Mouse (Mus musculus) limb, embryonic 14.5 days (tissue): ENCODE data around the gene Zbtb3. TPM values are rescaled to one million over a fixed set of nuclear protein-coding genes. Genes with fewer than 3 reads are reported as not detected.

Experiments used
- ATAC-seq: fragments of 200-750 bp; cut with Nextera tagmentation; 2 replicates; pipeline ENCODE4 v1.8.0; 2017; ENCODE audit warnings: low read depth, moderate number of reproducible peaks, moderate TSS enrichment; ENCODE audit not compliant: low FRiP score
- DNase-seq: peaks from one replicate; pipeline ENCODE4 v3.0.0-alpha.2; 2015; ENCODE audit warnings: low spot score
- H3K27ac ChIP-seq: fragments of 300-500 bp; sonication (generic); replicated peaks from 2 replicates; pipeline ENCODE4 v1.5.1; 2014; ENCODE audit warnings: low read depth, mild to moderate bottlenecking, low read length, moderate library complexity, mixed read lengths
- H3K27me3 ChIP-seq: fragments of 300-500 bp; sonication (generic); 2 replicates; pipeline ENCODE4 v1.6.1; 2014; ENCODE audit warnings: low read length, mixed read lengths; ENCODE audit not compliant: control insufficient read depth, insufficient read depth
- H3K36me3 ChIP-seq: fragments of 300-500 bp; sonication (generic); 2 replicates; pipeline ENCODE4 v1.6.1; 2014; ENCODE audit warnings: mild to moderate bottlenecking, low read length, moderate library complexity, mixed read lengths; ENCODE audit not compliant: control insufficient read depth, insufficient read depth
- H3K4me1 ChIP-seq: fragments of 300-500 bp; sonication (generic); 2 replicates; pipeline ENCODE4 v1.6.1; 2014; ENCODE audit warnings: antibody characterized with exemption, low read length, mixed read lengths; ENCODE audit not compliant: control insufficient read depth, insufficient read depth
- H3K4me2 ChIP-seq: fragments of 300-500 bp; sonication (generic); replicated peaks from 2 replicates; pipeline ENCODE4 v1.6.1; 2014; ENCODE audit warnings: low read depth, mild to moderate bottlenecking, low read length, moderate library complexity; ENCODE audit not compliant: severe bottlenecking
- H3K4me3 ChIP-seq: fragments of 300-500 bp; sonication (generic); replicated peaks from 2 replicates; pipeline ENCODE4 v1.5.1; 2014; ENCODE audit warnings: low read length
- H3K9ac ChIP-seq: fragments of 300-500 bp; sonication (generic); 2 replicates; pipeline ENCODE4 v1.6.1; 2014; ENCODE audit warnings: mild to moderate bottlenecking, low read depth, low read length, moderate library complexity; ENCODE audit not compliant: severe bottlenecking
- H3K9me3 ChIP-seq: fragments of 300-500 bp; sonication (generic); 2 replicates; pipeline ENCODE4 v1.6.1; 2016; ENCODE audit warnings: low read length; ENCODE audit not compliant: control insufficient read depth
- POLR2A ChIP-seq: fragments of 200-500 bp; IDR thresholded peaks from 2 replicates; pipeline ENCODE4 v1.8.0; 2012; ENCODE audit warnings: inconsistent platforms, mild to moderate bottlenecking, moderate library complexity, borderline replicate concordance; ENCODE audit not compliant: insufficient read depth, insufficient read length; ENCODE audit errors: extremely low read depth
- WGBS: fragments of 180-500 bp; shearing (Covaris S2); extraction: QIAGEN DNeasy Blood & Tissue Kit; methylation state at CpG from one replicate; pipeline ENCODE4 v1.1.7; 2014; 5-methylcytosine and 5-hydroxymethylcytosine counted together
- polyA plus RNA-seq, 2 experiments: library from polyadenylated mRNA; depleted of rRNA in 1 of 2; stranded (reverse) in 1 of 2; unstranded in 1 of 2; fragments of >200 nt; fragmentation: Nextera tagmentation in 1 of 2; extraction: Ambion mirVana in 1 of 2; gene quantifications; 2 replicates each; pipeline versions ENCODE4 v1.2.1 to v1.2.3; 2012 to 2014

Gene Zbtb3
- polyA plus RNA-seq, 2 experiments, result 3.9 to 5.3 TPM

- no peak overlapping the region for H3K4me2 ChIP-seq
- H3K9ac ChIP-seq, result no peak overlapping the region
- no peak for DNase-seq
- H3K9me3 ChIP-seq, result no peaks in the 10 kb centered on the region
- no peaks in the 10 kb centered on the region for H3K36me3 ChIP-seq
- 78% methylated on average over 3 of the region's 3 CpGs for WGBS
- ATAC-seq, result no peak
- no peaks in the 10 kb centered on the region for H3K27me3 ChIP-seq
- H3K4me1 ChIP-seq, result peaks cover 8% of the 10 kb centered on the region
- no peak for TF ChIP-seq POLR2A
- no peak overlapping the region for H3K27ac ChIP-seq
- H3K4me3 ChIP-seq, result no peak overlapping the region
Observed at GRCm38 (mm10) chr19:8853117-8853516, 50.8 kb downstream of the Zbtb3 start.

Other genes with a start within 250 kb of the Zbtb3 start
Only the 30 nearest of the 33 such genes appear.
- gene Chrm1, start 138.8 kb upstream of the Zbtb3 start, polyA plus RNA-seq (2012; rRNA removed), result 0.62 and 1.1 TPM in 2 replicates
- gene Chrm1, start 138.8 kb upstream of the Zbtb3 start, polyA plus RNA-seq (2014; fragmentation: Nextera tagmentation; extraction: Ambion mirVana), result 0.36 and 0.56 TPM in 2 replicates
- gene Slc3a2, start 79.2 kb upstream of the Zbtb3 start, polyA plus RNA-seq (2012; rRNA removed), result 111 and 123 TPM in 2 replicates
- gene Slc3a2, start 79.2 kb upstream of the Zbtb3 start, polyA plus RNA-seq (2014; fragmentation: Nextera tagmentation; extraction: Ambion mirVana), result 101 and 109 TPM in 2 replicates
- 66.4 and 66.6 TPM in 2 replicates for gene Wdr74, start 66.7 kb upstream of the Zbtb3 start, polyA plus RNA-seq (2012; rRNA removed)
- gene Wdr74, start 66.7 kb upstream of the Zbtb3 start, polyA plus RNA-seq (2014; fragmentation: Nextera tagmentation; extraction: Ambion mirVana), result 85.5 and 87.2 TPM in 2 replicates
- gene 1700092M07Rik, start 61.8 kb upstream of the Zbtb3 start, polyA plus RNA-seq (2012; rRNA removed), result 1.6 and 3.2 TPM in 2 replicates
- 1.6 and 2.1 TPM in 2 replicates for gene 1700092M07Rik, start 61.8 kb upstream of the Zbtb3 start, polyA plus RNA-seq (2014; fragmentation: Nextera tagmentation; extraction: Ambion mirVana)
- gene Stx5a, start 61.1 kb upstream of the Zbtb3 start, polyA plus RNA-seq (2012; rRNA removed), result 188 and 197 TPM in 2 replicates
- 161 and 174 TPM in 2 replicates for gene Stx5a, start 61.1 kb upstream of the Zbtb3 start, polyA plus RNA-seq (2014; fragmentation: Nextera tagmentation; extraction: Ambion mirVana)
- 263 and 265 TPM in 2 replicates for gene Nxf1, start 45.5 kb upstream of the Zbtb3 start, polyA plus RNA-seq (2012; rRNA removed)
- gene Nxf1, start 45.5 kb upstream of the Zbtb3 start, polyA plus RNA-seq (2014; fragmentation: Nextera tagmentation; extraction: Ambion mirVana), result 168 and 187 TPM in 2 replicates
- 192 and 275 TPM in 2 replicates for gene Tmem223, start 31.6 kb upstream of the Zbtb3 start, polyA plus RNA-seq (2012; rRNA removed)
- gene Tmem223, start 31.6 kb upstream of the Zbtb3 start, polyA plus RNA-seq (2014; fragmentation: Nextera tagmentation; extraction: Ambion mirVana), result 177 and 220 TPM in 2 replicates
- gene Tmem179b, start 28.1 kb upstream of the Zbtb3 start, polyA plus RNA-seq (2012; rRNA removed), result 63.5 and 97.1 TPM in 2 replicates
- gene Tmem179b, start 28.1 kb upstream of the Zbtb3 start, polyA plus RNA-seq (2014; fragmentation: Nextera tagmentation; extraction: Ambion mirVana), result 83.6 and 84.2 TPM in 2 replicates
- gene Taf6l, start 16.1 kb upstream of the Zbtb3 start, polyA plus RNA-seq (2012; rRNA removed), result 22.4 and 29.1 TPM in 2 replicates
- gene Taf6l, start 16.1 kb upstream of the Zbtb3 start, polyA plus RNA-seq (2014; fragmentation: Nextera tagmentation; extraction: Ambion mirVana), result 21.3 and 21.8 TPM in 2 replicates
- 135 and 140 TPM in 2 replicates for gene Polr2g, start 4.0 kb upstream of the Zbtb3 start, polyA plus RNA-seq (2012; rRNA removed)
- 153 and 165 TPM in 2 replicates for gene Polr2g, start 4.0 kb upstream of the Zbtb3 start, polyA plus RNA-seq (2014; fragmentation: Nextera tagmentation; extraction: Ambion mirVana)
- gene Ttc9c, start 16.8 kb downstream of the Zbtb3 start, polyA plus RNA-seq (2012; rRNA removed), result 48.3 and 54.3 TPM in 2 replicates
- gene Ttc9c, start 16.8 kb downstream of the Zbtb3 start, polyA plus RNA-seq (2014; fragmentation: Nextera tagmentation; extraction: Ambion mirVana), result 41.8 and 48.5 TPM in 2 replicates
- 59.4 and 88.6 TPM in 2 replicates for gene Hnrnpul2, start 17.5 kb downstream of the Zbtb3 start, polyA plus RNA-seq (2012; rRNA removed)
- gene Hnrnpul2, start 17.5 kb downstream of the Zbtb3 start, polyA plus RNA-seq (2014; fragmentation: Nextera tagmentation; extraction: Ambion mirVana), result 9.5 and 9.6 TPM in 2 replicates
- 0.51 and 3.0 TPM in 2 replicates for gene AC129217.1, start 27.2 kb downstream of the Zbtb3 start, polyA plus RNA-seq (2012; rRNA removed)
- gene AC129217.1, start 27.2 kb downstream of the Zbtb3 start, polyA plus RNA-seq (2014; fragmentation: Nextera tagmentation; extraction: Ambion mirVana), result not detected in 2 replicates
- gene Bscl2, start 34.9 kb downstream of the Zbtb3 start, polyA plus RNA-seq (2012; rRNA removed), result 48.2 and 63.5 TPM in 2 replicates
- 50.2 and 51.3 TPM in 2 replicates for gene Bscl2, start 34.9 kb downstream of the Zbtb3 start, polyA plus RNA-seq (2014; fragmentation: Nextera tagmentation; extraction: Ambion mirVana)
- 2.2 and 2.5 TPM in 2 replicates for gene Gng3, start 36.6 kb downstream of the Zbtb3 start, polyA plus RNA-seq (2012; rRNA removed)
- 4.2 and 5.0 TPM in 2 replicates for gene Gng3, start 36.6 kb downstream of the Zbtb3 start, polyA plus RNA-seq (2014; fragmentation: Nextera tagmentation; extraction: Ambion mirVana)
- gene Lrrn4cl, start 48.2 kb downstream of the Zbtb3 start, polyA plus RNA-seq (2012; rRNA removed), result 1.9 and 2.1 TPM in 2 replicates
- 0.70 and 1.6 TPM in 2 replicates for gene Lrrn4cl, start 48.2 kb downstream of the Zbtb3 start, polyA plus RNA-seq (2014; fragmentation: Nextera tagmentation; extraction: Ambion mirVana)
- gene Ubxn1, start 68.9 kb downstream of the Zbtb3 start, polyA plus RNA-seq (2012; rRNA removed), result 84.2 and 127 TPM in 2 replicates
- gene Ubxn1, start 68.9 kb downstream of the Zbtb3 start, polyA plus RNA-seq (2014; fragmentation: Nextera tagmentation; extraction: Ambion mirVana), result 154 and 166 TPM in 2 replicates
- gene Uqcc3, start 78.4 kb downstream of the Zbtb3 start, polyA plus RNA-seq (2012; rRNA removed), result 33.9 and 51.3 TPM in 2 replicates
- gene Uqcc3, start 78.4 kb downstream of the Zbtb3 start, polyA plus RNA-seq (2014; fragmentation: Nextera tagmentation; extraction: Ambion mirVana), result 65.9 and 70.1 TPM in 2 replicates
- 6.0 and 6.1 TPM in 2 replicates for gene Lbhd1, start 81.2 kb downstream of the Zbtb3 start, polyA plus RNA-seq (2012; rRNA removed)
- 59.6 and 70.0 TPM in 2 replicates for gene Lbhd1, start 81.2 kb downstream of the Zbtb3 start, polyA plus RNA-seq (2014; fragmentation: Nextera tagmentation; extraction: Ambion mirVana)
- not detected in 2 replicates for gene Gm49403, start 81.4 kb downstream of the Zbtb3 start, polyA plus RNA-seq (2012; rRNA removed)
- not detected in 2 replicates for gene Gm49403, start 81.4 kb downstream of the Zbtb3 start, polyA plus RNA-seq (2014; fragmentation: Nextera tagmentation; extraction: Ambion mirVana)
- 50.1 and 92.1 TPM in 2 replicates for gene 1810009A15Rik, start 86.3 kb downstream of the Zbtb3 start, polyA plus RNA-seq (2012; rRNA removed)
- 80.2 and 87.6 TPM in 2 replicates for gene 1810009A15Rik, start 86.3 kb downstream of the Zbtb3 start, polyA plus RNA-seq (2014; fragmentation: Nextera tagmentation; extraction: Ambion mirVana)
- gene Gm49416, start 86.4 kb downstream of the Zbtb3 start, polyA plus RNA-seq (2012; rRNA removed), result 0.38 TPM in 1 of 2 replicates, not detected in the other
- 0.50 TPM in 1 of 2 replicates, not detected in the other for gene Gm49416, start 86.4 kb downstream of the Zbtb3 start, polyA plus RNA-seq (2014; fragmentation: Nextera tagmentation; extraction: Ambion mirVana)
- 34.5 and 46.5 TPM in 2 replicates for gene Ints5, start 90.5 kb downstream of the Zbtb3 start, polyA plus RNA-seq (2012; rRNA removed)
- gene Ints5, start 90.5 kb downstream of the Zbtb3 start, polyA plus RNA-seq (2014; fragmentation: Nextera tagmentation; extraction: Ambion mirVana), result 33.4 and 36.6 TPM in 2 replicates
- gene Ganab, start 95.5 kb downstream of the Zbtb3 start, polyA plus RNA-seq (2012; rRNA removed), result 212 and 265 TPM in 2 replicates
- gene Ganab, start 95.5 kb downstream of the Zbtb3 start, polyA plus RNA-seq (2014; fragmentation: Nextera tagmentation; extraction: Ambion mirVana), result 91.7 and 99.6 TPM in 2 replicates
- 116 and 142 TPM in 2 replicates for gene B3gat3, start 117.8 kb downstream of the Zbtb3 start, polyA plus RNA-seq (2012; rRNA removed)
- gene B3gat3, start 117.8 kb downstream of the Zbtb3 start, polyA plus RNA-seq (2014; fragmentation: Nextera tagmentation; extraction: Ambion mirVana), result 39.7 and 43.0 TPM in 2 replicates
- gene Rom1, start 126.8 kb downstream of the Zbtb3 start, polyA plus RNA-seq (2012; rRNA removed), result 5.2 and 7.1 TPM in 2 replicates
- gene Rom1, start 126.8 kb downstream of the Zbtb3 start, polyA plus RNA-seq (2014; fragmentation: Nextera tagmentation; extraction: Ambion mirVana), result 2.0 and 2.4 TPM in 2 replicates
- 62.1 and 74.9 TPM in 2 replicates for gene Eml3, start 127.0 kb downstream of the Zbtb3 start, polyA plus RNA-seq (2012; rRNA removed)
- gene Eml3, start 127.0 kb downstream of the Zbtb3 start, polyA plus RNA-seq (2014; fragmentation: Nextera tagmentation; extraction: Ambion mirVana), result 21.5 and 25.2 TPM in 2 replicates
- 63.4 and 76.5 TPM in 2 replicates for gene Mta2, start 139.3 kb downstream of the Zbtb3 start, polyA plus RNA-seq (2012; rRNA removed)
- 43.8 and 47.2 TPM in 2 replicates for gene Mta2, start 139.3 kb downstream of the Zbtb3 start, polyA plus RNA-seq (2014; fragmentation: Nextera tagmentation; extraction: Ambion mirVana)
- 28.6 and 33.6 TPM in 2 replicates for gene Tut1, start 151.3 kb downstream of the Zbtb3 start, polyA plus RNA-seq (2012; rRNA removed)
- 27.6 and 29.2 TPM in 2 replicates for gene Tut1, start 151.3 kb downstream of the Zbtb3 start, polyA plus RNA-seq (2014; fragmentation: Nextera tagmentation; extraction: Ambion mirVana)
- gene Eef1g, start 164.5 kb downstream of the Zbtb3 start, polyA plus RNA-seq (2012; rRNA removed), result 530 and 577 TPM in 2 replicates
- 499 and 500 TPM in 2 replicates for gene Eef1g, start 164.5 kb downstream of the Zbtb3 start, polyA plus RNA-seq (2014; fragmentation: Nextera tagmentation; extraction: Ambion mirVana)